Mouse (Mus musculus): ENCODE data around the gene Lars2.
"Not testable (repeated sequence)": the region's sequence is repeated elsewhere in the genome, so short reads cannot be mapped to it uniquely, and the experiment has no call there.

Gene Lars2

DNA sequence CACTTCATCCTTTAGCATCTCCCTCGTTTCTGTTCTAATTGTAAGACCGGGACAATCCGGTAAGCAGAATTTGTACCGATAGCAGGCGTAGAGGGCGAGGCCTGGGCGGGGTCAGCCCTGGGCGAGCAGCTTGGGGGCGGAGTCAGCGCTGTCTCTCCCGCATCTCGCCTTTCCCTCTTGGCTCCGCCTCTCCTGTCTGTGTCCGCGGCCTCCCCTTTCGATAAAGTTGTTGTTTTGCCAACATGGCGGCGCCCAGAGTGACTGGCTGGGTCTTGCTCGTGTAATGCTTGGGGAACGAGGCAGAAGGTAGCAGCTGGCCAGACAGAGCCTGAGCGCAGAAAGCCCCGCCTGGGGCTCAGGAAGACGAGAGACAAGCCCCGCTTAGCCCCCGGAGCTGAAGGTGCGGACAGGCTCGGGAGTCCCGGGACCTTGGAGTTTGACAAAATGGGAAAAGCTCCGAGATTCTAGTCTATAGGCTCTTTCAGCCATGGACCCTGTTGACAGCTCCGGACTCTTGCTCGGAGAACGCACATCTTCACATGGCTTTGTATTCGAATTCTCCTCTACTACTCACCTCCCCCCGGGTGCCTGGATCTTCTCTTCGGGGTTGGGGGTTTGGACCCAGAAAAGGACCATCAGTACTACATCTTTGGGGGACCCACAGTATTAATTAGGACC, at the start of gene Lars2:
Gene Lars2, plus strand, starts transcription at position 220 of the 678 bp plus-strand sequence.
- peak; percentile 95 for DNase-seq (ENCODE audit: low spot score)

DNA sequence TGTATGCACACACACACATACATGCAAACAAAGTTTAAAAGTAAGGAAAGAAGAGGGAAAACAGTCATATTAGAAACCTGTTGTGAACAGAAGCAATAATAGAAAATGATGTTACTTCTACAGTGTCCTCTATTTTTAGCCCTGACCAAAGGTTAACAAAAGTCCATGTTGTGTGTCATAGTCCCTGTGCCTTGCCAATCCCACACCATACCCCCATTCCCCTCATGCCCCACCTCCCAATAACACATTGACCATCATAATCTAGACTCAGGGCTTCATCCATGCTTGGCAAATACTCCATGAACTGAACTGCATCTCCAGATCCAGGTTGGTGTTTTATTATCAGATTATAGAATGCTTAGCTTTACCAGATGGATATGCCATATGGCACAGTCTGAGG, 40.6 kb upstream of the Lars2 start:
- no peak for DNase-seq (ENCODE audit: low spot score)

DNA sequence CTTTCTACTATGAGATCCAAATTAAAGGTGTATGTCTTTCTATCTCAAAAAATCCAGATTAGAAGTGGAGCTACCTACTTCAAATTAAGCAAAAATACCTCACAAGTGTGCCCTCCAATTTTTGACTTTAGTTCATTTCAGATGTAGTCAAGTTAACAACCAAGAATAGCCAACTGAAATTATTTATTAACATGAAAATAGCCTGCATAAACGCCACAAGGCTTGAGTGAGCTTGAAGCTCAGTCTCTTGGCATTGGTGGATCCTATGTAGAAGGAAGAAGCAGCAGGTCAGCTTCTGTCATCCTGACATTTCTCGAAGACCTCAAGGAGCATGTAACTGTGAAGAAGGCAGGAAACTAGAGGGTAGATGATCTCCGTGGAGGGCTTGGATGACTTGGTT, 38.4 kb upstream of the Lars2 start:
- DNase-seq (ENCODE audit: low spot score): no peak

DNA sequence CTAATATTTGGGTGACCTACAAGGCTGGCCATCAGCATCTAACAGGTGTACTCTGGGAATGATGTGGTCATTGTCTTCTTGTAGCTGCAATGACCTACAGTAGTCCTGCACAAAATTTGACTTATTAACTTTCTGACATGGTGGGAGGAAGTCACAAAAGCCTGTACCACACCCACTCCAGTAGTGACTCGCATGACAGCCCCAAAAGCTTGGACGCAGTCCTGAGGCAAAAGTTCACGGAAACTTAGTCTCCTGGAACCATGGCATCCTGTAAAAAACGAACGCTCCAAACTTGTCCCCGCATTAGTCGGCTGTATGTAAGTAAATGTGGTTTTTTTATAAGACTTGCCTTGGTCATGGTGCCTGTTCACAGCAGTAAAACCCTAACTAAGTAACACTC, 36.9 kb upstream of the Lars2 start:
- no peak for DNase-seq (ENCODE audit: low spot score)

DNA sequence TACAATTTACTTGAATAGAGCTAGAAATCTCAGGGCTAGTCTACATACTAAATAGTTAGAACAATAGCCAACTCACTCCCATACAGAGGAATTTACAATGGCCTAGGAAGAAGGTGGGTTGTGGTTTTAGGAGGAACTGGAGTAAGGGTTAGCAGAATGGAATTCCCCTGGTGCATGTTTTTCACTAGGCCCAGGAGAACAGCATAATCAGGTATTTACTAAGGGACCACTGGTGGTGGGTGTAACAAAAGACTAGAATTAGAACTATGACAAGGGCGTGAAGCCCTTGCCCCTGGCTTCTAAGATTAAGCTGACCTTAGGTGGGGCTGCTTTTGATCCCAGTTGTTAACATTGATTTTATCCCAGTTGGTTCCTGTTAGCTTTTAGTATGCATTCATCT, 36.5 kb upstream of the Lars2 start:
- DNase-seq (ENCODE audit: low spot score): not testable (repeated sequence)

DNA sequence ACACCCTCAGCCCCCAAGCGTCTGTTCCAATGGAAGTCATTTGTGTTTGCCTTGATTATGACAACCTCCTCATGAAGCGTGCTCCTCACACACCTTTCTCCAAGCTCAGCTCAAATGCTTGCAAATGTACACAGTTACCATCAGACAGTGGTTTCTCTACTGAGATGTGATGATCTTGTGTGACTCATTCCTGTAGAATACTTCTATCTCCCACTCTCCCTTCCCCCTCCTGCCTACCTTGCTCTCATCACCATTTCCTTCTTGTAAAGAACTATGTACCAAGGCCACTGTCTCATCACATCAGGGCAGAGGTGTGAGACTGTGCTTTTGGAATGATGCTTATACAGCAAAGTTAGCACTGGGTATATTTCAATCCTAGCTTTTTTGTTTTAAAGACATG, 33.2 kb upstream of the Lars2 start:
- DNase-seq (ENCODE audit: low spot score): no peak

DNA sequence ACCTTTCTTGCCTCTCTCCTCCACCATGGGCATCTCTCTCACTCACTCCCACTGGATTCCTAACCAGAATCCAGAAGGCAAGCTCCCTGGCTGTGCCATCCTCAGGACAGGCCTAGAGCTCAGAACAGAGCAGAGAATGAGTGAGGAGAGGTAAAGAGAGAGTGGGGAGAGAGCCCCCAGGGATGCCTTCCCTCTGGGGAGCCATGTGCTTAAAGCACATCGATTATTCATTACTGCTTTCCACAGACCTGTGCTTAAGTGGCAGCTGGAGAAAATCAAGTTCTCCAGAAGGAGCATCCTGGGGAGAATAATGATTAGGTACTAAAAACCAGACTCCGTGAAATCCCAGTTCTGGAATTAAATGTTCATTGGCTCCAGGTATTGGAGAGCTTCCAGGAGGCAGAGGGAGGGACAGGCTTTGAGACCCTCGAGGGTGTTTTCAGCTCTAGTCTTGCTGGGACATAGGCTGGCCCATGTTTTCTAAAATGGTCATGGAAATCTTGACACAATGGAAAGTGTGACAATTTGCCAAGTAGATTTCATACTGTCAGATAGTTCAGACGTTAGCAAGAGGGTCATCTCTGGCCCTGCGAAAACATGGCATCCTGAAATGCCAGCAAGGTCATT, 31.6 kb upstream of the Lars2 start:
- DNase-seq (ENCODE audit: low spot score): no peak

DNA sequence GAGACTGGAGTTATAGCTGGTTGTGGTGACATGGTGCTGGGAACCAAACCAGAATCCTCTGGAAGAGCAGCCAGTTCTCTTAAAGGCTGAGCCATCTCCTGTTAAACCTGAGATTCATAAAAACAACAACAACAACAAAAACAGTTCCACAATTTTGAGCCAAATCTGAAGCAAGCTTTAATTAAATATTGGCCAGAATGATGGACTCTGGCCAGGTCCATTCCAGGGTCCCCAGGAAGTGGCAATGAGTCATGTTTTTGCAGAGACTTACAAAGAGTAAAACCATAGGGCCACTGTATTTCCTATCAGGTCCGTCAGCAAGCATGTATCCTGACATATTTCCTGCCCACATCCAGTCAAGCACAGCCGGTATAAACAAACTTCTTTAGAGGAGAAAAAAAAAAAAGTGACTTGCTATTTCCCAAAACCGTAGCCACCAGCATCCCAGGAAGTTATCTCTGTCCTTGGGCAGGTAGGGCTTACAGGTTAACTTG, 27.0 kb upstream of the Lars2 start:
- DNase-seq (ENCODE audit: low spot score): no peak

DNA sequence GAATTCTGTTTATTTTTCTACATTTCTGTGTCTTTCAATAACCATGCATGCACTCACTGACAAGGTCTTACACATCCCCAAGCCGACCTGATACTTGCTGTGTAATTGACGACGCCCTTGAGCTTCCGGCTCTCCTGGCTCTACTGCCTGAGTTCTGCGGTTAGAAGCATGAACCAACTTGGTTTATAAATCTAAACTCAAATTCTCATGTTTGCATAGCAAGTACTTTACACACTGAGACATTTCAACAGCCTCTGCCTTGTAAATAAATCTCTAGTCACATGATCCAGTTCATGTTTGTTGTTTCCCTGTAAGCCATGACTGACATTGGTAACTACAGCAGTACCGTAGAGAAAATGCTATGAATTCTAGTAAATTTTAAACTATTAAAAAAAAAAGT, 25.5 kb upstream of the Lars2 start:
- peak; percentile 50 for DNase-seq (ENCODE audit: low spot score)

DNA sequence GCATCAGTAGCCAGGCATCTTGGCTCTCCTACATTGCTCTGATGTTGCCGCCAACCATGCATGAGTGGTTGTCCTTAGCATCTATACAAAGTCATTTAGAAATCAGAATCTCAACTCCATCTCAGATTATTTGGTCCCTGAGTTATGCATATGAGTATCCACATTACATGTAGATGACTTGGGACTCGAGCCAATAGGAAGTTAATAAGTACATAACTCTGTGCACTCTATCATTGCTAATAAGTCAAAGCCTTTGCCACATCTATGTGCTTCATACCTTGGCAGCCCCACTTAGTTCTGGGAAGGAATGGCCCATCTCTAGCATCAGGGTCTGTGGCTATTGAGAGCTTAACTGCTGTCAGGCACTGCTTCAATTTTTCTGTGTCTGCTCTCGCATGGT, 23.7 kb upstream of the Lars2 start:
- no peak for DNase-seq (ENCODE audit: low spot score)

DNA sequence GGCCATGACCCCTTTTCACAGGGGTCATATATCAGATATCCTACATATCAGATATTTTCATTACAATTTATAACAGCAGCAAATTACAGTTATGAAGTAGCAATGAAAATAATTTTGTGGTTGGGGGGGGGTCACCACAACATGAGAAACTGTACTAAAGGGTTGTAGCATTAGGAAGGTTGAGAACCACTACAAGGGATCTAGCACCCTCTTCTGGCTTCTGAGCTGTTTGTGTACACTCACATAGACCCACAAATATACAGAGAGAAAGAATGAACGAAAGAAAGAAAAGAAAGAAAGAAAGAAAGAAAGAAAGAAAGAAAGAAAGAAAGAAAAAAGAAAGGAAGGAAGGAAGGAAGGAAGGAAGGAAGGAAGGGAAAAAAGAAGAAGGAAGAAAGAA, 17.4 kb upstream of the Lars2 start:
- DNase-seq (ENCODE audit: low spot score): not testable (repeated sequence)

DNA sequence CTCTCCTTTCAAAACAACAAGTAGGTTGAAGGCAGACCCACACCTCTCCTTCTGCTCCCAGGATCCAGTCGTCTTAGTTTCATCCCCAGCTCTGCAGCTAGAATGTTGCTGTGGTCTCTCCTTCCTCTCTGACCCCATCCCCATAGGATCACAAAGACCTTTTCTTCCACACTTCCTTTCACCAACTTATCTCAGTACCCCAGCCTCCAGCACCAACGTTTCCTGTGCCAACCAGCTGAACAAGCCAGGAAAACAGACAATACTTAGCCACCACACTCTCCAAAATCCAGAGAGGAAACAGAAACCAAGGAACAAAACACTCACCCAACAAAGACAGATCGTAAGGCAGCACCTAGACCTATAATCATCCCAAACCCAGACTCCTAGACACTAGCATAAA, 6.7 kb upstream of the Lars2 start:
- DNase-seq (ENCODE audit: low spot score): no peak

DNA sequence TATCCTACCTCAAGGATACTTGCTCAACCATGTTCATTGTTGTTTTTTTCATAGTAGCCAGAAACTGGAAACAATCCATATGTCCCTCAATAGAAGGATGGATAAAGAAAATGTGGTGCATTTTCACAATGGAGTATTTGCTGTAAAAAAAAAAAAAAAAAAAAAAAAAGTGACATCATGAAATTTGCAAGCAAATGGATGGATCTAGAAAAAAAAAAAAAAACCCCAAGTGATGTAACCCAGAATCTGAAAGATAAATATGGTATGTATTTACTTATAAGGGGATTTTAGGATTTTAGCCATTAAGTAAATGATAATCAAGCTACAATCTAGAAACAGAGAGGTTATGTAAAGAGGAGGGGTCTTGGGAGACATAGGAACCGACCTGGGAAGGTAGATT, 1.4 kb upstream of the Lars2 start:
- DNase-seq (ENCODE audit: low spot score): no peak

DNA sequence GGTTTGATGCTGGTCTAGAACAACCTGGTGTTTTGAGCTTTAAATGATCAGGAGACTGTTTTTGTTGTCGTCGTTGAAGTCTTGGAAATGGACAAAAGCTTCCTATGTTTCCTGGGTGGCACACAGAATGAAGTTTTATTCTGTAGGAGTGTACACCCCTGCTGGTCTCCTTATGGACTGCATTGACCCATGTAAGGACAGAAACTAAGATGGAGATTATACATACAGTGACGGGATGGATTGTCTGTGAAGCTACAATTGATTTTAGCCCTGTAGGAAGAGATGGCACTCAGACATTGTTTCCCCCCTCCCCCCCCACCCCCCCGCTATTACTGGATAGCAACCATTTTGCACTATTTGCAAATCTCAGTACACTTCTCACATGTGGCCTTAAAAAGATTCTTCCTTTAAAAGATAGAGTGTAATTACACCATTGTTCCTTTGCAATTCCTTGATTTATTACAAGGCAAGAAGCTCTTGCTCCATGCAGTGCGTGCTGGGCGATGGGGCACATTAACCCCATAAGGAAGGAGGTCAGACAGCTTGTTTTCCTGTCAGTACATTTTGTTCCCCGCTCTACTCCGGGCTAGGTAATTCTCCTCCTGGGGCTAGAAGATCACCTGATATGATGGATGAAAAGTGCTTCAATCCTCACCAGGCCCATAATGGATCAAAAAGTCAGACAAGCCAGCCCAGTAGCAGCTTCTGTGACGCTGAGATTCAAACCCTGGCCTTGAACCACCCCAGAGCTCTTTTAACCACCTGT, 602 bp upstream of the Lars2 start:
- peak; percentile 4 for DNase-seq (ENCODE audit: low spot score)

DNA sequence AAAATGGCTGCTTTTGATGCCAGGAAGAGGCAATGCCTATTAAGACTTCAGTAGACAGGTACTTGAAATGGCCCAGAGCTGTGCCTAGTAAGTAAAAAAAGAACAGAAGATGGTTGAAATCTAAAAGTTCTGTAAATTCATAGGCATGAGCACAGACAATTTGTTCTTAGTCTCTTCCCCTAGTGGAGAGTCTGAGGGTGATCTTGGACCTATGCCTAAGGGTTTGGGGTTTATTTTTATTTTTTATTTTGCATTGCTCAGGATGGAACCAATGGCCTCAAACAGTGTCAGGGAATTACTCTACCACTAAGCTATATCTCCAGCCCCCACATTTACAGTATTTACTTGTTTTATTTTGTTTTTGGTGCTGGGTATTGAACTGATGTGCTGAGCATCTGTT, 909 bp downstream of the Lars2 start:
- no peak for DNase-seq (ENCODE audit: low spot score)

DNA sequence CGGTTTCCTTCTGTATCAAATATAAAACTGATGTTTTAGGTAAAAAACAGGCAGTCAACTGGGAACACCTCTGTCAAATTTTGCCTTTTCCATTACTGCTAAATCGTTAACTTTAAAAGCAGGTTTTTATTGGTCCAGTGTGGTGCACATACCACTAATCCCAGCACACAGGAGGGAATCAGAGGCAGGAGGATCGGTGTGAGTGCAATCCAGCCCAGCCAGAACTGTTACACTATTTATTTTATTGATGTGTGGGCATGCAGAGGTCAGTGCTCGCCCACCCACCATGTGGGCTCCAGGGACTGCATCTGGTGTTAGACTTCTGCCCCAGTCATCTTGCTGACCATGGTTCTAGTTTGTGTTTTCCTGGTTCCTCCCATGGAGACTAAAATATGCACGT, 15.7 kb downstream of the Lars2 start:
- DNase-seq (ENCODE audit: low spot score): no peak

DNA sequence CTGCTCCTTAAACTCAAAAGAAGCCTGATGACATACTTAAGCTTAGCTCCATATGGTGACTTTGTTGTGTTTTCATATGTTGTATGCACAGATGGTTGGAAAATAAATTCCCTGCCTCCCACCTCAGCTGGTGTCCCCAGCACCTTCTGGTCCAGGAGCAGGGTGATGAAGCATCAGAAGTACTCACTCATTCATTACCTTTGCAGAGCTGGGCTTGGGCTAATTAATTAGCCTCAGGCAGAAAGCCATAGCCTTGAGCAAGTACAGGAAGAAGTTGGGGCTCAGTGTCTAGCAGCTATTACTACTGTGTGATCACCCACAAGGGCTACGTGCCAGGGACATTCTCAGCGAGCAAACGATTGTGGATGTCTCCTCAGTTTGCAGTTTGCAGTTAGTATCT, 18.0 kb downstream of the Lars2 start:
- no peak for DNase-seq (ENCODE audit: low spot score)

DNA sequence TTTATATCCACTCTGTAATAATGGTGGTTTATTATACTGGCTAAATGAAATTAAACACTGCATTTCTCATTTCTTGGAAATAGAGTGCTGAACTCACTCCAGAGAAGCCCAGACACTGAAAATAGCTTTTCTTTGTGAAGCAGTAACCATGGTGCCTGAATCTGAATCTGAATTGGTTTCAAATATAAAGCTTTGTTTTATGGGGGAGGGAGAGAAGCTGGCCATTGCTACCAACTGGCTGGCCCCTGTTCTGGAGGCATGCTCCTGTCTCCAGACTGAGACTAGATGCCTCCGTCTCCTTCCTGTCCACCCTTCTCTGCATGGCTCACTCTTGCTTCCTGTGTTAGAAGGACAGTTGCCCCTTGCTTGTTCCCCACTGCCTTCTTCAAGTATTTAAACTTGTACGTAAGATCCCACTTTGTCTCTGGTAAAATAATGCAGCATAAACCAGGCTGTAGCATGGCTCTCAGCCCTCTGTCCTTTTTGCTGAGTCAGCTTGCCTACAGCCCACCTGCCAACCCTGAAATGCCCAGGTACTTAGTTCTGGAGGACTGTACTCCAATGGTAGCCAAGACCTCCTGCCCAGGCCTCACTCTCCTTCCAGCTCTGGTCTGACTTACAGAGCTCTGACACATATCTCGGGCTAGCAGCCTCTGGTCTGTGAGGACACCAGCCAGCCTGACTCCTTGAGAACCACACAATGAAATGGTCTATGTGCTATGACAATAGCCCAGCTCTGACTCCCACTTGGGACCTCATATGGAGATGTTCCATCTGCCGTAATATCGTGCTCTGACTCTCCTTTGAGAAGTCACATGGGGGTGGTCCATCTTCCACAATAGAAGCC, 18.8 kb downstream of the Lars2 start:
- DNase-seq (ENCODE audit: low spot score): no peak

DNA sequence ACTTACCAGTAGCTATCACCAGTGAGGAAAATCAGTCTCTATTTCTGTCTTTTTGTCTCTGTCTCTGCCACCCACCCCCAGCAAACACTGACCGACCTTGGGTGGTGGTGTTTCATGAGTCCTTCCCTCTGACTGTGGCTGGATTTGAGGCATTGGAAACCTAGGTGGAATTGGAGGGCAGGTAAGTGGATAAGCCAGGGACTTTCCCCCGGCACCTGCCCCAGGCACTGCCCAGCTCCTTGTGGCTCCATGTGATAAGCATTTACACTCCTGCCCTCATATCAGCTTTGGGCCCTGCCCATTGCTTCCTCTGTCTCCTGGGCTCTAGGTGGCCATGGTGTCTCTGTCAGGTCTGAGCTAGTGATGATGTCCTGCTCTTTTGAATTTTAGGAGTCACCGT, 19.6 kb downstream of the Lars2 start:
- no peak for DNase-seq (ENCODE audit: low spot score)

DNA sequence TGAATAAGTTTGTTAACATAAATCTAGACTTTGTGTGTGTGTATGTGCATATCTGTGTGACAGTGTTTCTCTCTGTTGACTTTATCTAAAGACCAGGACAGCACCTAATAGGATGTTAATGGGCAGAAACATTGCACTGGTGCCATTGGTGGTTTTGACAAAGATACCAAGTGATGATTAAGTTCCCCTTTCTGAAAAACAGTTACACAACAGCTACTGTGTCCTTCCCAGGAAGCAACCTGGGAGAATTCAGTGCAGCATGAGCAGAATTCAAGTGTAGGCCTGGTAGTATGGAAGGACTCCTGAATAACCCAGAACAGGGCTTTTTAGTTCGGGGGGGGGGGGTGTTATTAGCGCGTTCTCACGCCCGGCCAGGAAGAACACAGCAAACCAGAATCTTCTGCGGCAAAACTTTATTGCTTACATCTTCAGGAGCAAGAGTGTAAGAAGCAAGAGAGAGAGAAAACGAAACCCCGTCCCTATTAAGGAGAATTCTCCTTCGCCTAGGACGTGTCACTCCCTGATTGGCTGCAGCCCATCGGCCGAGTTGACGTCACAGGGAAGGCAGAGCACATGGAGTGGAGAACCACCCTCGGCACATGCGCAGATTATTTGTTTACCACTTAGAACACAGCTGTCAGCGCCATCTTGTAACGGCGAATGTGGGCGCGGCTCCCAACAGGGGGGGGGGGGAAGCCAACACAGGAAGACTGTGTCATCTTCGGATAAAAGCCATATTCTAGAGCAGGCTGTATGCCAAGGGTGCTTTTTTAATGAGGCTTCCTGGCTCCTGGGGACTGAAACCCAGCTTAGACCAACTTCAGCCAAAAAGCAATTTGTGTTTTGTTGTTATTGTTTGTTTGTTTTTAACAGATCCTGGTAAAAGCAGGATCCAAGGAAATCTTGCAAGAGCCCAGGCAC, 21.6 kb downstream of the Lars2 start:
- not testable (repeated sequence) for DNase-seq (ENCODE audit: low spot score)
